Mouse (Mus musculus) thymus, adult 2 months (tissue): Measurements from ENCODE around the gene C1ql2.

Experiments
- CTCF ChIP-seq: fragments of 200-500 bp; IDR thresholded peaks from 2 replicates; pipeline ENCODE4 v1.5.1; 2012; ENCODE audit warnings: mild to moderate bottlenecking, control low read depth, low read length, moderate library complexity, borderline replicate concordance; ENCODE audit not compliant: control insufficient read depth, poor library complexity, insufficient read depth; ENCODE audit errors: extremely low read depth
- POLR2A ChIP-seq: fragments of 200-500 bp; IDR thresholded peaks from 2 replicates; pipeline ENCODE4 v1.6.1; 2012; ENCODE audit warnings: mild to moderate bottlenecking, low read length, control low read depth, moderate library complexity; ENCODE audit not compliant: control insufficient read depth, poor library complexity, insufficient read depth; ENCODE audit errors: extremely low read depth

- no peak for TF ChIP-seq CTCF
- no peak for TF ChIP-seq POLR2A
Observed at GRCm38 (mm10) chr1:120385029-120385571, 44.7 kb downstream of the C1ql2 start.
